Mouse (Mus musculus): ENCODE measurements around the gene Rem2. TPM values are rescaled to one million over a fixed set of nuclear protein-coding genes. Genes with fewer than 3 reads are reported as not detected.

Rem2 gene
- polyA plus RNA-seq, 1 experiment: 0.22 TPM

- 3% methylated on average over 12 of the region's 12 CpGs for WGBS
- no peaks in the 10 kb centered on the region for H3K27me3 ChIP-seq (ENCODE audit: control insufficient read depth, insufficient read depth, low read length)
- peak in 1 of 2 experiments; percentile 41 for DNase-seq (ENCODE audit: low read depth in 1 of 2, low spot score in 2 of 2)
- peaks cover 21% of the 10 kb centered on the region for H3K36me3 ChIP-seq (ENCODE audit: control insufficient read depth, insufficient read depth, low read length)
- H3K4me3 ChIP-seq (ENCODE audit: extremely low read depth, insufficient read depth, insufficient read length): peak overlapping the region; percentile 75
- H3K27ac ChIP-seq (ENCODE audit: insufficient read depth, low read length): peak overlapping the region; percentile 89
- TF ChIP-seq POLR2A (IDR thresholded peaks at IDR 0.05; ENCODE audit: low read depth, low read length) (no peak; the same call in 1 of the 2 replicates), CTCF (IDR thresholded peaks at IDR 0.05; ENCODE audit: extremely low read depth, insufficient read depth, insufficient read length, insufficient replicate concordance) (no peak)
- no peaks in the 10 kb centered on the region; the same call in 1 of the 2 replicates for H3K4me1 ChIP-seq (ENCODE audit: control insufficient read depth, insufficient read depth, insufficient read length)
Observed at GRCm38 (mm10) chr14:54463108-54463958, 12.6 kb upstream of the Rem2 start.

DNA sequence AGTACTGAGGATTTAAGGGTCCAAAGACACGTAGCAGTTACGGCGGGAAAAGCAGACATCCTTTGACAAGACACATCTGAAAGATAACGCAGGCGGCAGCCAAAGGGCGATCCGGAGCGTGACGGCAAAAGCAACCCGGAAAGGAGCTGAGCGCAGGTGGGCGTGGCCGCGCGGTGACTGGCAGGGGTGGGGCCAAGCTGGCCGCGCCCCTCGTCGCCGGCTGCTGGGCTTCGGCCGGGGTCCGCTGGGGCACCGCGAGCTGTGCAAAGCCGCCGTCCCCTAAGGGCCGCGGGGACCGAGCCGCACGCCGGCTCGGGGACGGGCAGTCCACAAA is 12.0 kb upstream of the Rem2 start, which contains the start of gene Lrp10:
Lrp10 (plus strand) TSS at position 179 of the 334 bp plus-strand sequence.
- H3K36me3 ChIP-seq (ENCODE audit: control insufficient read depth, insufficient read depth, low read length): peaks cover 25% of the 10 kb centered on the region
- H3K27ac ChIP-seq (ENCODE audit: insufficient read depth, low read length): peak within 1 kb of the TSS; percentile 89
- DNase-seq (ENCODE audit: low read depth in 1 of 2, low spot score in 2 of 2): peak; percentile 77 to 91
- 0% methylated on average over 35 of the region's 35 CpGs for WGBS
- no peaks in the 10 kb centered on the region for H3K27me3 ChIP-seq (ENCODE audit: control insufficient read depth, insufficient read depth, low read length)
- TF ChIP-seq POLR2A (IDR thresholded peaks at IDR 0.05; ENCODE audit: low read depth, low read length) (peak; percentile 60), CTCF (IDR thresholded peaks at IDR 0.05; ENCODE audit: extremely low read depth, insufficient read depth, insufficient read length, insufficient replicate concordance) (no peak)
- no peaks in the 10 kb centered on the region; the same call in 1 of the 2 replicates for H3K4me1 ChIP-seq (ENCODE audit: control insufficient read depth, insufficient read depth, insufficient read length)
- peak within 1 kb of the TSS; percentile 75 for H3K4me3 ChIP-seq (ENCODE audit: extremely low read depth, insufficient read depth, insufficient read length)

GRCm38 (mm10) chr14:54464293-54465005 is 11.5 kb upstream of the Rem2 start:
- H3K36me3 ChIP-seq (ENCODE audit: control insufficient read depth, insufficient read depth, low read length): peaks cover 29% of the 10 kb centered on the region
- DNase-seq (ENCODE audit: low read depth in 1 of 2, low spot score in 2 of 2): peak; percentile 72 to 74
- peak overlapping the region; percentile 89 for H3K27ac ChIP-seq (ENCODE audit: insufficient read depth, low read length)
- under 1% methylated on average over 57 of the region's 57 CpGs for WGBS
- peak; percentile 74; the same call in 1 of the 2 replicates for TF ChIP-seq CTCF (IDR thresholded peaks at IDR 0.05; ENCODE audit: extremely low read depth, insufficient read depth, insufficient read length, insufficient replicate concordance)
- TF ChIP-seq POLR2A (IDR thresholded peaks at IDR 0.05; ENCODE audit: low read depth, low read length): peak; percentile 26
- H3K4me1 ChIP-seq (ENCODE audit: control insufficient read depth, insufficient read depth, insufficient read length): no peaks in the 10 kb centered on the region; the same call in 1 of the 2 replicates
- no peaks in the 10 kb centered on the region for H3K27me3 ChIP-seq (ENCODE audit: control insufficient read depth, insufficient read depth, low read length)
- peak overlapping the region; percentile 75 for H3K4me3 ChIP-seq (ENCODE audit: extremely low read depth, insufficient read depth, insufficient read length)

DNA sequence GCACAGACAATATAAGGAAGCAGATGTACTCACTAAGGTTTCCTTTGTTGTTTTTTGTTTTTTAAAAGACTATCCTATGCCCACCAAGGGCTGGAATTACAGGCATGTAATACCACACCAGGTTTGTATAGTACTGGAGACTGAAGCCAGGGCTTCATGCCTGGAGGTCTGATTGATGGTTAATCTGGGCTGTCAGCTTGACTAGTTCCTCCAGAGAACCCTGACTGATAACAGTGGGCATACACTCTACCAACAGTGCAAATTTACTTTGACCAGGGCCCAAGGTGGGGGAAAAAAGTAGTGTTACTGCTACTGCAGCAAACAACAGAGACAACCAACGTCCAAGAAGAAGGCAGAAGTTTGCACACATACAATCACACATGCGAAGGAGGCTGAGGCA is 4.4 kb upstream of the Rem2 start:
- no peak for DNase-seq (ENCODE audit: low read depth in 1 of 2, low spot score in 2 of 2)
- H3K4me1 ChIP-seq (ENCODE audit: control insufficient read depth, insufficient read depth, insufficient read length): peaks cover 1% of the 10 kb centered on the region; the same call in 1 of the 2 replicates
- H3K36me3 ChIP-seq (ENCODE audit: control insufficient read depth, insufficient read depth, low read length): peaks cover 37% of the 10 kb centered on the region
- H3K27ac ChIP-seq (ENCODE audit: insufficient read depth, low read length): no peak overlapping the region
- TF ChIP-seq CTCF (IDR thresholded peaks at IDR 0.05; ENCODE audit: extremely low read depth, insufficient read depth, insufficient read length, insufficient replicate concordance) (no peak), POLR2A (IDR thresholded peaks at IDR 0.05; ENCODE audit: low read depth, low read length) (no peak)
- no peaks in the 10 kb centered on the region for H3K27me3 ChIP-seq (ENCODE audit: control insufficient read depth, insufficient read depth, low read length)
- WGBS: 93% methylated on average over 2 of the region's 2 CpGs
- H3K4me3 ChIP-seq (ENCODE audit: extremely low read depth, insufficient read depth, insufficient read length): no peak overlapping the region

GRCm38 (mm10) chr14:54472671-54473070 is 3.2 kb upstream of the Rem2 start:
- Histone ChIP-seq H3K27ac (ENCODE audit: insufficient read depth, low read length) (no peak overlapping the region), H3K4me3 (ENCODE audit: extremely low read depth, insufficient read depth, insufficient read length) (no peak overlapping the region), H3K36me3 (ENCODE audit: control insufficient read depth, insufficient read depth, low read length) (peaks cover 27% of the 10 kb centered on the region), H3K27me3 (ENCODE audit: control insufficient read depth, insufficient read depth, low read length) (no peaks in the 10 kb centered on the region), H3K4me1 (ENCODE audit: control insufficient read depth, insufficient read depth, insufficient read length) (peaks cover 9% of the 10 kb centered on the region; the same call in 1 of the 2 replicates)
- no peak for DNase-seq (ENCODE audit: low read depth in 1 of 2, low spot score in 2 of 2)
- TF ChIP-seq POLR2A (IDR thresholded peaks at IDR 0.05; ENCODE audit: low read depth, low read length) (no peak), CTCF (IDR thresholded peaks at IDR 0.05; ENCODE audit: extremely low read depth, insufficient read depth, insufficient read length, insufficient replicate concordance) (no peak)
- 84% methylated on average over 5 of the region's 5 CpGs for WGBS

GRCm38 (mm10) chr14:54474744-54475143 is 1.2 kb upstream of the Rem2 start:
- Histone ChIP-seq H3K27ac (ENCODE audit: insufficient read depth, low read length) (no peak overlapping the region), H3K4me3 (ENCODE audit: extremely low read depth, insufficient read depth, insufficient read length) (no peak overlapping the region), H3K36me3 (ENCODE audit: control insufficient read depth, insufficient read depth, low read length) (peaks cover 9% of the 10 kb centered on the region), H3K4me1 (ENCODE audit: control insufficient read depth, insufficient read depth, insufficient read length) (peaks cover 21% of the 10 kb centered on the region), H3K27me3 (ENCODE audit: control insufficient read depth, insufficient read depth, low read length) (no peaks in the 10 kb centered on the region)
- 84% methylated on average over 5 of the region's 5 CpGs for WGBS
- TF ChIP-seq POLR2A (IDR thresholded peaks at IDR 0.05; ENCODE audit: low read depth, low read length): no peak
- TF ChIP-seq CTCF (IDR thresholded peaks at IDR 0.05; ENCODE audit: extremely low read depth, insufficient read depth, insufficient read length, insufficient replicate concordance): no peak
- DNase-seq (ENCODE audit: low read depth in 1 of 2, low spot score in 2 of 2): no peak
